Mouse (Mus musculus) CD4-positive naive resting alpha-beta T cell, adult 76 days (primary cell): ENCODE data around the gene Arhgef25. TPM values are rescaled to one million over a fixed set of nuclear protein-coding genes. Genes with fewer than 3 reads are reported as not detected.

Experiments used
- total RNA-seq: library from RNA; stranded (reverse); gene quantifications from one replicate; pipeline ENCODE4 v1.2.4, GENCODE M21; 2023

The Arhgef25 gene
- total RNA-seq: not detected

DNA sequence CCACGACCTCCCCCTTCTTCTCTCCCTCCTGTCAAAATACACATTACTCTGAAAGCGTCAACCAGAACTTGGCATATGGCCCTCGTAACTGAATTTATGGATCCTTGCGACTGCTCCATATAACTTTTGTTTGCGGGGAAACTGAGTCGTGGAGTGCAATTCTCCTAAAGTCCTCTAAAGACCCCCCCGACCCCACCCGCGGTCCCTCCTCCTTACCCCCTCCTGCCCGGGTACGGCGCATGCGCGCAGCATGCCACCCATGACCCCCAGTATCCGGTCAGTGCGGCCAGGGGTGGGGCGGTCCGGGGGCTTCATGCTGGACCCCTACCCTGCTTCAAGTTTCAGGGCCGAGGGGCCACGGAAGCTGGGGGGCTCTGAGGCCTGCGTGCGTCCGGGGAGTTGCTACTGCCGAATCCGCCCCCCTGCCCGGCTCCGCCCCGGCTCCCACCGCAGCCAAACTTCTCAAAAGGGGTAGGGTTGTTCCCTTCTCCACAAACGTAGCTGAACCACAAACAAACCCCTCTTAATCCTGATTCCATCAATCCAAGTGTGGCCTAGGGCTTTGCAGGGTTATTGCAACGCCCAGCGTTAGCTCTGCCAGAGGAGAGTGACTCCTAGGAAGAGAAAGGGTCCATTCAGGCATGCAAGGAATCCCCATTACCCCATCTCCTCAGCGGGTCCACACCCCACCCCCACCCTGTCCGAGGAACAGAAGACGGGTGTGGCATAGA lies at the start of gene Arhgef25:
Arhgef25 (minus strand) TSS at position 433 of the 731 bp plus-strand sequence.

DNA sequence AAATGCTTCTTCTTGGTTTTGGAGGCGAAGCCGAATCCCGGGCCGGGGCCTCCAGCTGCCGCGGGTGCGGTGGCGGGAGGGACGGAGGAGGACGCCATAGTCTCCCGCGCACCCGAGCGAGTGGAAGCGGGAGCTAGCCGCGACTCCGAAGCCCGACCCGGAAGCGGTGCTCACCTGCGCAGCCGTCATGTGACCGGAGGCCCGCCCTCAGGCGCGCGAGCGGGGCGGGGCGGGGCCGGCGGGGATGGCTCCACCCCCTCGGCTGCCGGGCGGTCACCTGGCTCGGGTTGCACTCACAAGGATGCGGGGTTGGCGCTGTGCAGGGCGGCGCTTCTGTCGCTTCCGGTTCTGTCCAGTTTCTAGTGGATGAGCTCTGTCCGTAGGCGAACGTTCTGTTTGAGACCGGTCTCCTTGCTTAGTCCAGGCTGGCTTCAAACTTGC lies 21.6 kb upstream of the Arhgef25 start, which contains the start of gene Pip4k2c:
Pip4k2c (minus strand) TSS at position 172 of the 441 bp plus-strand sequence.

DNA sequence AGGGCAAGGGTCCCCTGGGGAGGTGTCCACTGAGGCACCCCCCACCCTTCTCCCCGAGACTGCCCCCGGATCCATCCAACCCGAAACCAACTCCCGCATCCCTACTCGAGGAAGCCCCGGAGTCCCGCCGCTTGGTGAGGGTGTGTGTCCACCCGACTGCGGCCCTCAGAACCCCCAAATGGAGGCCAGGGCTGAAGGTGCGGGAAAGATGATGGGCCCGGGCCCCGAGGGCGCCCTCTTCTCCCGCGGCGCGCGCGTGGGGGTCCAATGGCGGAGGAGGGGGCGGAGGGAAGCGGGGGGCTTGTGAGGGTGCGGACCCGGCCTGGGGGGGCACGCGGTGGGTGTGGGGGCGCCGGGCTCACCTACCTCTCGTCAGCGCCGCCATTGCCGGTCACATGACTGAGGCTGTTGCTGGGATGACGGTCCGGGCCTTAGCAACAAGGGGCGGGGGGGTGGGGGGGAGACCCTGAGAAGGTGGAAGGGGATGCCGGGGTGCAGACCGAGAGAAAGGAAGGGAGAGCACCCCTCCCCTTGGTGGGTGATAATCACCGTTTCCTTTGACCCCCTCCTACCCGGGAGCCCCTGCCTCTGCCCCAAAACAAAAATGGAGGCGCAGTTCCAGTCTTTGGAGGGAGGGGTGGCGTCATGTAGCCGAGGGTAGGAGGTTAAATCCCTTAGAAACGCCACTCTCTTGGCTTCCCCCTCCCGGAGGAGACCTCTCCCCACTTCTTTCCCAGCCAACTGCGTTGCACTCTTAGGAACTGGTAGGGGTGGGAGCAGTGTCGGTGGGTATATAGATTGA lies 5.6 kb upstream of the Arhgef25 start, which contains the start of gene Dtx3:
Dtx3 (minus strand) TSS at position 401 of the 802 bp plus-strand sequence.

DNA sequence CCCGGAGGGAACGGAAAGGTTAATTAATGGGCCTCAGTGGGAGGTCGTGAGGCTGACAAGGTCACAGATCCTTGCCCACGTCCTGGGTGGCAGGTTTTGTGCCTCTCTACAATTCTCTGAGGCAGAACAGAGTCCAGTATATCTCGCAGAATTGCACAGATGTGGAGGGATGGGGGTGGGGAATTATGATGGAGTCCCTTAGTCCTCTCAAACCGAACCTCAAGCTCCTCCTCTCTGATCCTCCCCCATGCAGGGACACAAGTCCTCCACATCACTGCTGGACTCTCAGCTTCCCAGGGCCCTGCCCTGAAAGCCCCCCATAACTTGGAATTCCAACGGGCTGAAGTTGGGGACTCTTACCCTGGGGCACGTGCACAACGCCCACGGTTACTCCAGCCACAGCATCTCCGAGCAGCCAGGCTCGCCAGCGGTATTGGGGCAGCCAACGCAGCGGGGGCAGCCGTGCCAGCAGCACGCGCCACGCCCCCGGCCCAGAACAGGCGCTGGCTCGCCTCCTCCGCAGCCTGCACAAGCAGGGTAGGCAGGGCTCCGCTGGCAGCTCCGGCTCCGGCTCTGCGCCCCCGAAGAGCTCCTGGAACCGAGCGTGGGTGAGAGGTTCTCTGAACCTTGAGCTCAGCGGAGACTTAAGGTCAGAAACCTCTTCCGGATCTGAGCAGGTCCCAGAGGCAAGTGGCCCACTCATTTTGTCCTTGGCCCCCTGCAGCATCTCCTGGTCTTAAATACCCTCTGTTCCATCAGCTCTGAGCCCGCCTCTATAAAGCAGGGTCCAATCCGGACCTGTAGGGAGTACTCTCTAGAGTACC lies 9.8 kb downstream of the Arhgef25 start, which contains the start of gene Slc26a10:
Slc26a10 (minus strand) TSS at position 775 of the 824 bp plus-strand sequence.

DNA sequence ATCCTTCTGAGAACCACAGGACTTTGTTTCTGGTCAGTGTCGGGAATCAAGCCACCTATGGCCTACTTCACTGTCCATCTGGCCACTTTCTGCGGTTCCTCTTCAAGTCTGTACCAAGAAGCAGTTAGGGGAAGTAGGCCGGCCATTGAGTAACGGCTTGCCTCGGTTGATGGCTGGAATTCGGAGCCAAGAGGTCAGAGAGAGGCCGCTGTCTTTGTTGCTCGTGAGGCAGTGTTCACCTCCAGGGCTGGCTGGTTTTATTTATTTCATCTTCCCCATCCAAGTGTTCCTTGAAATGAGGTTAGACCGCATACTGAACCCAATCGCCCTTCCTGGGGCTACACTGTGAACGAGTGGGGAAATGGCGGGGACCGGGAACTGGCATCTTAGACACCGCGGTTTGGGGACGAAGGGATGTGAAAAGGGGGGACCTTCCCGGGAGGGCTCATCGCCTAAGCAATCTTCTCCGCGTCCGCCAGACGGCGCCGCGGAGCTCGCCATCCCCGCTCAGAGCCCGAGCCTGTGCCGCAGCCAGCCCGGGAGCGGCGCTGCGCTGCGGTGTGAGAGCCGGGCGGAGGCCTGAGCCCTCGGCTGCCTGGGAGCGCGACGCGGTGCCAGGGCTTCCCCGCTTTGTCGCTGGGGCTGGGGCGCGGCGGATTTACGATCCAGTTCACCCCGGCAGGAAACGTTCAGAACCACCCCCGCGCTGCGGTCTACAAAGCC lies 25.1 kb downstream of the Arhgef25 start, which contains the start of gene B4galnt1:
B4galnt1 (plus strand) TSS at position 595 of the 723 bp plus-strand sequence.

Other genes with a start within 250 kb of the Arhgef25 start
- gene Ctdsp2, start 211.4 kb downstream of the Arhgef25 start, total RNA-seq: 104 TPM
- gene Avil, start 189.4 kb downstream of the Arhgef25 start, total RNA-seq: 2.0 TPM
- gene Tsfm, start 159.2 kb downstream of the Arhgef25 start, total RNA-seq: 13.5 TPM
- 22.7 TPM for gene Mettl1, start 148.7 kb downstream of the Arhgef25 start, total RNA-seq
- gene Eef1akmt3, start 148.6 kb downstream of the Arhgef25 start, total RNA-seq: 0.53 TPM
- 0.67 TPM for gene Cyp27b1, start 141.8 kb downstream of the Arhgef25 start, total RNA-seq
- gene March9, start 129.9 kb downstream of the Arhgef25 start, total RNA-seq: 4.1 TPM
- 99.5 TPM for gene Cdk4, start 126.5 kb downstream of the Arhgef25 start, total RNA-seq
- gene Tspan31, start 119.8 kb downstream of the Arhgef25 start, total RNA-seq: 9.4 TPM
- 142 TPM for gene Agap2, start 114.8 kb downstream of the Arhgef25 start, total RNA-seq
- 91.1 TPM for gene Os9, start 69.0 kb downstream of the Arhgef25 start, total RNA-seq
- gene B4galnt1, start 24.9 kb downstream of the Arhgef25 start, total RNA-seq: 563 TPM
- not detected for gene Slc26a10, start 9.4 kb downstream of the Arhgef25 start, total RNA-seq
- 59.7 TPM for gene Dtx3, start 5.6 kb upstream of the Arhgef25 start, total RNA-seq
- 43.6 TPM for gene Pip4k2c, start 21.5 kb upstream of the Arhgef25 start, total RNA-seq
- 0.12 TPM for gene Kif5a, start 73.3 kb upstream of the Arhgef25 start, total RNA-seq
- 115 TPM for gene Dctn2, start 76.3 kb upstream of the Arhgef25 start, total RNA-seq
- 103 TPM for gene Mbd6, start 98.9 kb upstream of the Arhgef25 start, total RNA-seq
- gene Mars, start 121.7 kb upstream of the Arhgef25 start, total RNA-seq: 48.5 TPM
- gene Arhgap9, start 131.9 kb upstream of the Arhgef25 start, total RNA-seq: 257 TPM
- gene Gli1, start 151.9 kb upstream of the Arhgef25 start, total RNA-seq: 0.15 TPM
- not detected for gene Inhbe, start 164.3 kb upstream of the Arhgef25 start, total RNA-seq
- 0.29 TPM for gene Inhbc, start 180.3 kb upstream of the Arhgef25 start, total RNA-seq
- 109 TPM for gene R3hdm2, start 190.2 kb upstream of the Arhgef25 start, total RNA-seq